Comparison of ENCODE assay signal across 10 mouse cellular contexts in genomic region chr4:155144548-155145180, GRCm38 (mm10). TPM values are rescaled to one million over a fixed set of nuclear protein-coding genes. Genes with fewer than 3 reads are reported as not detected.
DNase-seq lines count a peak whose midpoint lies in the region; ATAC-seq and TF ChIP-seq lines count a peak whose summit lies in the region.
"Had no signal": no experiment of that assay in that cellular context is flagged by ENCODE, and none has a peak within 500 bp of the region (broad histone marks: within the 10 kb centered on the region; RNA-seq: fewer than 3 reads in every experiment).

No protein-coding gene starts in this region.

- no peaks in the 10 kb centered on the region for H3K9me3 ChIP-seq in liver, embryonic 15.5 days (replicated peaks)
- no peaks in the 10 kb centered on the region for H3K9me3 ChIP-seq in hindbrain, embryonic 14.5 days (ENCODE audit: control insufficient read depth, low read length)
- H3K9me3 ChIP-seq in midbrain, postnatal 0 days (ENCODE audit: low read length) = no peaks in the 10 kb centered on the region

- DNase-seq in liver = no peak
- DNase-seq in hindbrain, embryonic 14.5 days (ENCODE audit: low spot score) = no peak
- no peak for DNase-seq in midbrain, postnatal 0 days (ENCODE audit: low spot score)
- DNase-seq in left cerebral cortex, adult 11 months (ENCODE audit: low spot score) = no peak
- no peak for DNase-seq in retina, embryonic 14.5 days (ENCODE audit: low spot score)
- no peak for DNase-seq in left cerebral cortex, adult 18-20 months (ENCODE audit: low spot score in 2 of 2)
- DNase-seq: cerebellum, adult 18-20 months had no signal

- H3K4me3 ChIP-seq in liver, embryonic 15.5 days (replicated peaks) = no peak overlapping the region
- H3K4me3 ChIP-seq in embryonic fibroblast, embryonic 13.5 days (ENCODE audit: insufficient read depth, low read length) = no peak overlapping the region
- no peak overlapping the region for H3K4me3 ChIP-seq in hindbrain, embryonic 14.5 days (replicated peaks; ENCODE audit: low read length)
- H3K4me3 ChIP-seq in midbrain, postnatal 0 days (ENCODE audit: low read depth, low read length) = no peak overlapping the region

- H3K27me3 ChIP-seq in liver, embryonic 15.5 days = peaks cover 11% of the 10 kb centered on the region
- H3K27me3 ChIP-seq in hindbrain, embryonic 14.5 days (ENCODE audit: control insufficient read depth, insufficient read depth, low read length) = no peaks in the 10 kb centered on the region
- no peaks in the 10 kb centered on the region for H3K27me3 ChIP-seq in midbrain, postnatal 0 days (ENCODE audit: insufficient read depth, low read length)
- H3K27me3 ChIP-seq: Patski had no signal

- no peak overlapping the region for H3K4me2 ChIP-seq in liver, embryonic 15.5 days
- H3K4me2 ChIP-seq in hindbrain, embryonic 14.5 days (replicated peaks) = no peak overlapping the region
- no peak overlapping the region for H3K4me2 ChIP-seq in midbrain, postnatal 0 days (ENCODE audit: low read depth, low read length, poor library complexity, severe bottlenecking)

- H3K27ac ChIP-seq in liver, embryonic 15.5 days (replicated peaks) = 0 out of 2 replicates have a peak overlapping the region, but pooled peaks have one; percentile 42
- H3K27ac ChIP-seq in embryonic fibroblast, embryonic 13.5 days (ENCODE audit: insufficient read depth, low read length) = peak overlapping the region; percentile 55
- peak overlapping the region; percentile 82 for H3K27ac ChIP-seq in hindbrain, embryonic 14.5 days
- peak overlapping the region; percentile 64 for H3K27ac ChIP-seq in midbrain, postnatal 0 days (ENCODE audit: low read depth, low read length)

- no peak for ATAC-seq in liver, embryonic 15.5 days (ENCODE audit: insufficient read depth)
- ATAC-seq in hindbrain, embryonic 14.5 days (ENCODE audit: low FRiP score) = no peak
- ATAC-seq in midbrain, postnatal 0 days (ENCODE audit: low FRiP score) = no peak

- no peak overlapping the region for H3K9ac ChIP-seq in liver, embryonic 15.5 days
- H3K9ac ChIP-seq in hindbrain, embryonic 14.5 days = no peak overlapping the region
- no peak overlapping the region for H3K9ac ChIP-seq in midbrain, postnatal 0 days (replicated peaks; ENCODE audit: low read length, poor library complexity, severe bottlenecking)

- TF ChIP-seq CTCF in embryonic fibroblast, embryonic 13.5 days (IDR thresholded peaks at IDR 0.05; ENCODE audit: borderline replicate concordance, insufficient read depth, low read length) = no peak
- peak; percentile 29 for TF ChIP-seq CTCF in midbrain, postnatal 0 days (IDR thresholded peaks at IDR 0.05)

- TF ChIP-seq POLR2A in embryonic fibroblast, embryonic 13.5 days (IDR thresholded peaks at IDR 0.05; ENCODE audit: low read depth, low read length) = no peak

- H3K4me1 ChIP-seq in liver, embryonic 15.5 days (replicated peaks) = peaks cover 5% of the 10 kb centered on the region
- peaks cover 11% of the 10 kb centered on the region for H3K4me1 ChIP-seq in embryonic fibroblast, embryonic 13.5 days (ENCODE audit: control insufficient read depth, insufficient read depth, low read length)
- H3K4me1 ChIP-seq in hindbrain, embryonic 14.5 days (replicated peaks; ENCODE audit: control insufficient read depth, insufficient read depth, low read length) = peaks cover 19% of the 10 kb centered on the region
- H3K4me1 ChIP-seq in midbrain, postnatal 0 days (ENCODE audit: insufficient read depth, low read length) = peaks cover 11% of the 10 kb centered on the region; the same call in 1 of the 2 replicates

- 52% methylated on average over 4 of the region's 4 CpGs for WGBS in liver, embryonic 15.5 days (ENCODE audit: insufficient replicate concordance)
- 46% methylated on average over 4 of the region's 4 CpGs for WGBS in hindbrain, embryonic 14.5 days
- 51% methylated on average over 3 of the region's 4 CpGs for WGBS in midbrain, postnatal 0 days

- no peaks in the 10 kb centered on the region for H3K36me3 ChIP-seq in liver, embryonic 15.5 days (replicated peaks)
- no peaks in the 10 kb centered on the region for H3K36me3 ChIP-seq in hindbrain, embryonic 14.5 days (replicated peaks; ENCODE audit: control insufficient read depth, insufficient read depth)
- H3K36me3 ChIP-seq in midbrain, postnatal 0 days (ENCODE audit: insufficient read depth, low read length) = no peaks in the 10 kb centered on the region

RNA-seq across cellular contexts. Expression of gene Morn1, which starts 58.3 kb away (rescaled TPM):
- polyA plus RNA-seq in liver, embryonic 15.5 days (2015; fragmentation: Nextera tagmentation; extraction: Ambion mirVana) = 0.88 and 1.1 TPM in 2 replicates
- polyA plus RNA-seq in embryonic fibroblast, embryonic 13.5 days (2011; ENCODE audit: insufficient read length, low read depth, missing spikeins) = 3.9 and 5.0 TPM in 2 replicates
- 6.1 and 8.7 TPM in 2 replicates for polyA plus RNA-seq in hindbrain, embryonic 14.5 days (2014; fragmentation: Nextera tagmentation; extraction: Ambion mirVana)
- 3.3 and 8.5 TPM in 2 replicates for total RNA-seq in midbrain, postnatal 0 days (2014; rRNA removed)
- 8.6 and 8.9 TPM in 2 replicates for polyA plus RNA-seq in midbrain, postnatal 0 days (2015; fragmentation: Nextera tagmentation; extraction: Ambion mirVana)
- 10 to 100 TPM in 1 of 2 experiments, 1 to 10 TPM in 1; 9.0 to 10.4 TPM for total RNA-seq in left cerebral cortex, adult 18-20 months (2021)

RNA-seq across cellular contexts. Expression of gene Rer1, which starts 58.5 kb away (rescaled TPM):
- polyA plus RNA-seq in liver, embryonic 15.5 days (2015; fragmentation: Nextera tagmentation; extraction: Ambion mirVana) = 78.0 and 81.0 TPM in 2 replicates
- 148 and 162 TPM in 2 replicates for polyA plus RNA-seq in embryonic fibroblast, embryonic 13.5 days (2011; ENCODE audit: insufficient read length, low read depth, missing spikeins)
- polyA plus RNA-seq in hindbrain, embryonic 14.5 days (2014; fragmentation: Nextera tagmentation; extraction: Ambion mirVana) = 145 and 148 TPM in 2 replicates
- total RNA-seq in midbrain, postnatal 0 days (2014; rRNA removed) = 91.4 and 104 TPM in 2 replicates
- polyA plus RNA-seq in midbrain, postnatal 0 days (2015; fragmentation: Nextera tagmentation; extraction: Ambion mirVana) = 132 and 133 TPM in 2 replicates
- 10 to 100 TPM; 64.6 to 64.7 TPM for total RNA-seq in left cerebral cortex, adult 18-20 months (2021)
